Mouse (Mus musculus) C2C12 (cell line): ENCODE measurements around the gene Coro1b. TPM values are rescaled to one million over a fixed set of nuclear protein-coding genes. Genes with fewer than 3 reads are reported as not detected.

Experiments used
- H3K27me3 ChIP-seq: one replicate; pipeline ENCODE4 v1.6.1; 2011; ENCODE audit not compliant: control insufficient read depth, insufficient read depth, insufficient read length
- H3K36me3 ChIP-seq: one replicate; pipeline ENCODE4 v1.6.1; 2011; ENCODE audit not compliant: control insufficient read depth, insufficient read depth
- H3K4me3 ChIP-seq: one replicate; pipeline ENCODE4 v1.5.1; 2011; ENCODE audit warnings: mild to moderate bottlenecking, control low read depth; ENCODE audit not compliant: poor library complexity, insufficient read depth, severe bottlenecking
- H3K79me2 ChIP-seq: one replicate; pipeline ENCODE4 v1.6.1; 2011; ENCODE audit not compliant: control insufficient read depth, insufficient read depth
- H3K79me3 ChIP-seq: one replicate; pipeline ENCODE4 v1.6.1; 2011; ENCODE audit warnings: low read depth, control low read depth
- H3ac ChIP-seq: one replicate; pipeline ENCODE3; 2011; ENCODE audit warnings: low read depth; ENCODE audit not compliant: control insufficient read depth, insufficient read length
- CEBPB ChIP-seq: IDR thresholded peaks from one replicate; pipeline ENCODE4 v1.6.1; 2011; ENCODE audit warnings: low read depth, mild to moderate bottlenecking, control low read depth, moderate library complexity
- CTCF ChIP-seq: IDR thresholded peaks from one replicate; pipeline ENCODE4 v1.5.1; 2011; ENCODE audit not compliant: control insufficient read depth, insufficient read depth, insufficient read length
- FOSL1 ChIP-seq: IDR thresholded peaks from one replicate; pipeline ENCODE4 v1.8.0; 2011; ENCODE audit warnings: mild to moderate bottlenecking, low read length; ENCODE audit not compliant: poor library complexity, insufficient read depth, severe bottlenecking
- MAX ChIP-seq: IDR thresholded peaks from one replicate; pipeline ENCODE4 v1.6.1; 2011; ENCODE audit warnings: mild to moderate bottlenecking, control low read depth
- MYOD1 ChIP-seq: IDR thresholded peaks from one replicate; pipeline ENCODE4 v1.6.1; 2011; ENCODE audit warnings: low read depth; ENCODE audit not compliant: control insufficient read depth, insufficient read length
- MYOG ChIP-seq: IDR thresholded peaks from one replicate; pipeline ENCODE4 v1.6.1; 2011; ENCODE audit not compliant: control insufficient read depth, insufficient read length; ENCODE audit errors: extremely low read depth
- USF1 ChIP-seq: IDR thresholded peaks from one replicate; pipeline ENCODE4 v1.6.1; 2011; ENCODE audit warnings: low read depth, mild to moderate bottlenecking, control low read depth, moderate library complexity
- polyA plus RNA-seq: library from polyadenylated mRNA; unstranded; fragments of >200 nt; fragmentation: generic; extraction: Trizol; gene quantifications from one replicate; pipeline ENCODE4 v1.2.1, GENCODE M21; 2012; ENCODE audit warnings: missing spikeins

The Coro1b gene
- polyA plus RNA-seq, 1 experiment, result 257 TPM

GRCm38 (mm10) chr19:4163543-4163887 lies 15.1 kb downstream of the Coro1b start:
- TF ChIP-seq MAX (no peak), MYOG (no peak), USF1 (no peak), CTCF (no peak), FOSL1 (no peak), CEBPB (no peak), MYOD1 (no peak)
- Histone ChIP-seq H3K79me3 (peaks cover 8% of the 10 kb centered on the region), H3K4me3 (peak overlapping the region; percentile 72), H3K27me3 (no peaks in the 10 kb centered on the region), H3K79me2 (peaks cover 16% of the 10 kb centered on the region), H3ac (peak overlapping the region; percentile 2), H3K36me3 (peaks cover 21% of the 10 kb centered on the region)

- Histone ChIP-seq H3K36me3 (peaks cover 21% of the 10 kb centered on the region), H3K79me2 (peaks cover 16% of the 10 kb centered on the region), H3ac (no peak overlapping the region), H3K4me3 (no peak overlapping the region), H3K27me3 (no peaks in the 10 kb centered on the region), H3K79me3 (peaks cover 8% of the 10 kb centered on the region)
- TF ChIP-seq MAX (no peak), CTCF (no peak), MYOG (no peak), USF1 (no peak), MYOD1 (no peak), FOSL1 (no peak), CEBPB (no peak)
These were observed 15.7 kb downstream of the Coro1b start for GRCm38 (mm10) chr19:4164100-4164499.

- TF ChIP-seq CTCF, result no peak
- TF ChIP-seq MYOD1, result no peak
- no peak for TF ChIP-seq MYOG
- no peak for TF ChIP-seq USF1
- TF ChIP-seq FOSL1, result no peak
- no peak for TF ChIP-seq CEBPB
- no peak for TF ChIP-seq MAX
- peaks cover 16% of the 10 kb centered on the region for H3K79me2 ChIP-seq
These were observed 16.3 kb downstream of the Coro1b start for GRCm38 (mm10) chr19:4164721-4165120.

GRCm38 (mm10) chr19:4166678-4167476 lies 18.5 kb downstream of the Coro1b start:
- Histone ChIP-seq H3K4me3 (no peak overlapping the region), H3K79me2 (peaks cover 11% of the 10 kb centered on the region), H3K79me3 (peaks cover 4% of the 10 kb centered on the region), H3ac (no peak overlapping the region), H3K27me3 (no peaks in the 10 kb centered on the region), H3K36me3 (peaks cover 3% of the 10 kb centered on the region)
- no peak for TF ChIP-seq FOSL1
- no peak for TF ChIP-seq MYOD1
- TF ChIP-seq MAX, result no peak
- no peak for TF ChIP-seq USF1
- TF ChIP-seq MYOG, result no peak
- no peak for TF ChIP-seq CTCF
- no peak for TF ChIP-seq CEBPB

More at GRCm38 (mm10) chr19:4164721-4165120, 16.3 kb downstream of the Coro1b start:
- H3K36me3 ChIP-seq, result peaks cover 15% of the 10 kb centered on the region
- no peak overlapping the region for H3ac ChIP-seq
- H3K79me3 ChIP-seq, result peaks cover 8% of the 10 kb centered on the region
- no peaks in the 10 kb centered on the region for H3K27me3 ChIP-seq
- no peak overlapping the region for H3K4me3 ChIP-seq

GRCm38 (mm10) chr19:4169378-4169784 lies 21.0 kb downstream of the Coro1b start:
- no peaks in the 10 kb centered on the region for H3K36me3 ChIP-seq
- no peaks in the 10 kb centered on the region for H3K79me3 ChIP-seq
- H3ac ChIP-seq, result peak overlapping the region; percentile 68
- no peaks in the 10 kb centered on the region for H3K79me2 ChIP-seq
- peak overlapping the region; percentile 30 for H3K4me3 ChIP-seq
- TF ChIP-seq CEBPB (no peak), MAX (peak; percentile 85), CTCF (peak; percentile 99)
- no peaks in the 10 kb centered on the region for H3K27me3 ChIP-seq

- no peaks in the 10 kb centered on the region for H3K36me3 ChIP-seq
- H3K27me3 ChIP-seq, result no peaks in the 10 kb centered on the region
- peak overlapping the region; percentile 30 for H3K4me3 ChIP-seq
- H3K79me2 ChIP-seq, result no peaks in the 10 kb centered on the region
- TF ChIP-seq MYOG, result no peak
- no peak for TF ChIP-seq MAX
- TF ChIP-seq FOSL1, result no peak
- no peak for TF ChIP-seq CEBPB
- TF ChIP-seq USF1, result no peak
- TF ChIP-seq CTCF, result no peak
- no peak for TF ChIP-seq MYOD1
- peak overlapping the region; percentile 68 for H3ac ChIP-seq
- H3K79me3 ChIP-seq, result no peaks in the 10 kb centered on the region
These were observed 21.4 kb downstream of the Coro1b start for GRCm38 (mm10) chr19:4169810-4170209.
